Mouse (Mus musculus): ENCODE measurements at regions not wholly inside any gene's neighbourhood (a gene's known extent, or its start where the extent isn't known, plus 50 kb on each side); places are given as distances from the start of the nearest gene placed in this dataset.

DNA sequence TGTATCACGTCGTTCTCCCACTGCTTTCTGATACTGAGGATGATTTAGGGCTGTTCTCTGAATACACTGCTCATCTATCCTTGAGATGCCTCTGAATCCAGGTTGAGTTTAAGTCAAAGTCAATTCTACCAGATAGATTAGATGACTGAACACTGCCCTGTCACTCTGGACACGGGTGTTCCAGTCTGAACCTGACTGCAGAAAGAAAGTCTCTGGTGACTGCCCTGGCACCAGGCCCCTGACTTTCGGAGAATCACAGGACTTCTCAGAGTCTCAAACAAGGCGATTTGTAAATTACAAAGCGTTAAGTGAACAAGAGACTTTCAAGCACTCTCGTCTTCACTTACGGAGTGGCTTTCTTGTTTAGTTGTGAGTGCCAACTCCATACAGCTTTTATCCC lies 324.6 kb downstream of the Kcnrg start:
- no peaks in the 10 kb centered on the region for H3K27me3 ChIP-seq (ENCODE audit: low read depth, poor library complexity, severe bottlenecking)
- no peaks in the 10 kb centered on the region for H3K4me1 ChIP-seq
- H3K4me3 ChIP-seq, result no peak overlapping the region
- H3K9me3 ChIP-seq (replicated peaks), result no peaks in the 10 kb centered on the region
- WGBS, result 87% methylated on average over 8 of the region's 8 CpGs
- no peak overlapping the region for H3K27ac ChIP-seq
- no peak for DNase-seq (ENCODE audit: low spot score)
- H3K36me3 ChIP-seq, result no peaks in the 10 kb centered on the region

DNA sequence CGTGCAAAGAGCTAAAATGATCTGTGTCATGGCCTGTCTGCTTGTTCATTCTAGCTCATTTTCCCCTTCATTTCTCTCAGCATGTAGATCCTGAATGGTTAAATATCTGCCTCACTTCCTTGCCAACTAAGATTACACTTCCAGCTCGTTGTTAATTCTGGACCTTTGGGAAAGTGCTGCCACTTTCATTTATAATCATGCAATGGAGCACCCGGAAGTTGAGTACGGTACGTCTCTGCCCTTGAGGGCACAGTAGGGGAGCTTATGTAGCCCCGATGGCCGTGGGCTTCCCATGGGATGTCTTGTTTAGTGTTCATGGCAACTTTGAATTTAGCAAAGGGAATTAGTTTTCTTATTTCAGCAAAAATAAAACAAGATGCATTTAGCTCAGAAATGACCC lies 334.4 kb downstream of the Kcnrg start:
- WGBS, result 93% methylated on average over 7 of the region's 7 CpGs
- DNase-seq (ENCODE audit: low spot score), result no peak
- H3K27ac ChIP-seq, result no peak overlapping the region
- H3K27me3 ChIP-seq (ENCODE audit: low read depth, poor library complexity, severe bottlenecking), result no peaks in the 10 kb centered on the region
- H3K4me1 ChIP-seq, result no peaks in the 10 kb centered on the region
- H3K36me3 ChIP-seq, result no peaks in the 10 kb centered on the region
- H3K9me3 ChIP-seq (replicated peaks), result no peaks in the 10 kb centered on the region
- no peak overlapping the region for H3K4me3 ChIP-seq

DNA sequence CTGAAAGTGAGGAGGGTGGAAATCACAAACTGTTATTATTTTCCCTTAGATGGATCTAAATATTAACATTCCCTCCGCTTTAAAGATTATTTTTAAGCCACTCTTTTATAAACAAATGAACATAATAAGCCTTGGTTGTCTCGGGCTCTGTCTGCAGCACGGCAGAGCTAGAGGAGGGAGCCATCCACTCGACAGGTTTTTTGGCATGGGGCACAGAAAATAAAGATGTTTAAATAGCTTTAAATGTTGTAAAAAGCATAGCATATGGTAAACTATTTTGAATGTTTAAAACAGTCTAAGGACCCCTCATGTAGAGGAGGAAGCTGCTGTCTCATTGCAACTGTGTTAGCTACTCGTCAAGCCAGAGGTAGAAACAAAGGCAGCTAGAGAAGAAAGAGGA lies 338.4 kb downstream of the Kcnrg start:
- H3K27me3 ChIP-seq (ENCODE audit: low read depth, poor library complexity, severe bottlenecking), result no peaks in the 10 kb centered on the region
- H3K27ac ChIP-seq, result no peak overlapping the region
- no peaks in the 10 kb centered on the region for H3K36me3 ChIP-seq
- H3K9me3 ChIP-seq (replicated peaks), result no peaks in the 10 kb centered on the region
- peaks cover 22% of the 10 kb centered on the region for H3K4me1 ChIP-seq
- no peak for DNase-seq (ENCODE audit: low spot score)
- H3K4me3 ChIP-seq, result no peak overlapping the region
- 72% methylated on average over 5 of the region's 5 CpGs for WGBS

GRCm38 (mm10) chr14:61949446-61949845 lies 342.2 kb downstream of the Kcnrg start:
- DNase-seq (ENCODE audit: low spot score), result peak; percentile 37
- no peaks in the 10 kb centered on the region for H3K36me3 ChIP-seq
- H3K4me3 ChIP-seq, result no peak overlapping the region
- WGBS, result 49% methylated on average over 6 of the region's 6 CpGs
- H3K9me3 ChIP-seq (replicated peaks), result no peaks in the 10 kb centered on the region
- H3K27ac ChIP-seq, result peak overlapping the region; percentile 56; the same call in 1 of the 2 replicates
- H3K4me1 ChIP-seq, result peaks cover 22% of the 10 kb centered on the region
- no peaks in the 10 kb centered on the region for H3K27me3 ChIP-seq (ENCODE audit: low read depth, poor library complexity, severe bottlenecking)

DNA sequence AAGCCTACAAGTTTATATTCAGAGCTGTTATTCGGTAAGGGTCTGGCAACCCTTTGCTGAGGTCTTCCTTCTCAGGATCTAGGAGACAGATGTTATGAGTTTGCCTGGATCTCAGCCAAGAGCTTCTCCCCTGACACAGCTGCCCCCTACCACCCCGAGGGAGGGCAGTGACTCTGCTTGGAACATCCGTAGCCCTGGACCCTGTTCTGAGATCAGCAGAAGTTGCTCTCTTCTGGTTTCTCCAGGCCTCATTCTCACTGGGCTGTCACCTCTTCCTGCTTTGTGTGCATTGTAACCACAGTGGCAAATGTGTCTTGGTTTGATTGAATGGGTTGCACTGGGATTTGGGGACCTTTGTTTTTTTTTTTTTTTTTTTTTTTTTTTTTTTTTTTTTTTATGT lies 342.4 kb upstream of the Rnaseh2b start:
- H3K4me1 ChIP-seq, result peaks cover 22% of the 10 kb centered on the region
- no peaks in the 10 kb centered on the region for H3K27me3 ChIP-seq (ENCODE audit: low read depth, poor library complexity, severe bottlenecking)
- WGBS, result 75% methylated on average over 3 of the region's 3 CpGs
- peak overlapping the region; percentile 56; the same call in 1 of the 2 replicates for H3K27ac ChIP-seq
- no peaks in the 10 kb centered on the region for H3K36me3 ChIP-seq
- H3K9me3 ChIP-seq (replicated peaks), result no peaks in the 10 kb centered on the region
- H3K4me3 ChIP-seq, result no peak overlapping the region
- DNase-seq (ENCODE audit: low spot score), result no peak

DNA sequence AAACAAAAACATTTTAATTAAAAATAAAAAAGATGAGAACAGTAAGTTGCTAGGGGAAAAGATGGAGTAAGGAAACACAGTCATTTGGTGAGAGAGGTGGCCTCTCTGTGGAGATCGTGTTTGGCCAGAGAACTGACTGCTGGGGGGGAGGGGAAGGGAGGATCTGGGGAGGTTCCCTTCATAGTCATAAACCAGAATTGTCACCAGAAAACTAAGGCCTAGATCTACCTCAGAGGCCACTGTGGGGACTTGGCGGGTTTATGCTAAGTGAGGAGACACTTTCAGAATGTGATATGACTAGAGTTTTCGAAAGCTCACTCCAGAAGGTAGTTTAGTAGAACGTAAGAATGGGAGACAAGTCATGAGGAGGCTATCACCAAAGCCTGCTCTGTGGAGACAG lies 339.4 kb upstream of the Rnaseh2b start:
- no peak overlapping the region for H3K27ac ChIP-seq
- no peaks in the 10 kb centered on the region for H3K36me3 ChIP-seq
- no peaks in the 10 kb centered on the region for H3K27me3 ChIP-seq (ENCODE audit: low read depth, poor library complexity, severe bottlenecking)
- peaks cover 22% of the 10 kb centered on the region for H3K4me1 ChIP-seq
- DNase-seq (ENCODE audit: low spot score), result no peak
- no peaks in the 10 kb centered on the region for H3K9me3 ChIP-seq (replicated peaks)
- WGBS, result 82% methylated on average over 4 of the region's 4 CpGs
- H3K4me3 ChIP-seq, result no peak overlapping the region

- DNase-seq (ENCODE audit: low spot score), result no peak
- Histone ChIP-seq H3K27me3 (ENCODE audit: low read depth, poor library complexity, severe bottlenecking) (no peaks in the 10 kb centered on the region), H3K27ac (no peak overlapping the region), H3K4me1 (0 out of 2 replicates have a peak, but pooled peaks cover 3% of the 10 kb centered on the region), H3K9me3 (replicated peaks) (no peaks in the 10 kb centered on the region), H3K4me3 (no peak overlapping the region), H3K36me3 (no peaks in the 10 kb centered on the region)
Observed at GRCm38 (mm10) chr14:61955416-61955815, 337.0 kb upstream of the Rnaseh2b start.

DNA sequence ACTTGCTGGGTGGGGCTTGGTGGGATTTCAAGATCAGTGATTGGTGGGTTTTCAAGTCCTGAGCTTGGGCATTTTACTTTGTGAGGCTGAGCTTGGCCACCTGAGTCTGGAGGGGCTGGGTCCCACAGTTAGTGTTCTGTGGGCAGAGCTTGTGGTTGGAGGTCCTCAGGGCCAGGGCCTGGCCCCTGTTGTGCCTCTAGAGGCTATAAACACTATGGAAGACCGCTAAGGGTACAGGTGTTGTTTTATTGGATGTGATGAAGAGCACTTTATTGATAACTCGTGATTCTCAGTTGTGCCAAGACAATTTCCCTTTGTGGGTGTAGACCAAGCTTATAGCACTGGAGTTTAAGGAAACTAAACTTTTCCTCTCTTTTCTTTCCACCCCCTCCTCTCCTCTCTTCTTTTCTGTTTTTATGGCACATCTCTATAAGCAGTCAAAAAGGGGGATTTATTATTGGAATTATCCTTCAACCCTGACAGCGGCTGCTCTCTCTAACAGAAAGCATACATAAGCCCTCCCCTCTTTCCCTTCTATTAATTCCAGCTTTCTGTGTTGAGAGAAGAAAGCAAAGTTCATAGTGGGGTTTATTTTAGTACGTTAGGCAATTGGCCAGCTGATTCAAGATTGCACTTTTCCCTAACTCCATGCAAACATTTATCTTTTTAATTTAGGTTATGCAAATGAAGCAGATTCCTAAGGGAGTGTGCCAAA lies 332.0 kb upstream of the Rnaseh2b start:
- no peak for DNase-seq (ENCODE audit: low spot score)
- H3K27ac ChIP-seq, result no peak overlapping the region
- H3K27me3 ChIP-seq (ENCODE audit: low read depth, poor library complexity, severe bottlenecking), result no peaks in the 10 kb centered on the region
- no peak overlapping the region for H3K4me3 ChIP-seq
- H3K4me1 ChIP-seq, result no peaks in the 10 kb centered on the region
- H3K36me3 ChIP-seq, result no peaks in the 10 kb centered on the region
- H3K9me3 ChIP-seq (replicated peaks), result no peaks in the 10 kb centered on the region
- 73% methylated on average over 4 of the region's 4 CpGs for WGBS

- WGBS, result 96% methylated on average over 1 of the region's 1 CpGs
- DNase-seq (ENCODE audit: low spot score), result no peak
- Histone ChIP-seq H3K27ac (no peak overlapping the region), H3K27me3 (ENCODE audit: low read depth, poor library complexity, severe bottlenecking) (no peaks in the 10 kb centered on the region), H3K4me1 (peaks cover 8% of the 10 kb centered on the region; the same call in 1 of the 2 replicates), H3K36me3 (no peaks in the 10 kb centered on the region), H3K9me3 (replicated peaks) (no peaks in the 10 kb centered on the region), H3K4me3 (no peak overlapping the region)
Observed at GRCm38 (mm10) chr14:61968467-61968866, 323.9 kb upstream of the Rnaseh2b start.

DNA sequence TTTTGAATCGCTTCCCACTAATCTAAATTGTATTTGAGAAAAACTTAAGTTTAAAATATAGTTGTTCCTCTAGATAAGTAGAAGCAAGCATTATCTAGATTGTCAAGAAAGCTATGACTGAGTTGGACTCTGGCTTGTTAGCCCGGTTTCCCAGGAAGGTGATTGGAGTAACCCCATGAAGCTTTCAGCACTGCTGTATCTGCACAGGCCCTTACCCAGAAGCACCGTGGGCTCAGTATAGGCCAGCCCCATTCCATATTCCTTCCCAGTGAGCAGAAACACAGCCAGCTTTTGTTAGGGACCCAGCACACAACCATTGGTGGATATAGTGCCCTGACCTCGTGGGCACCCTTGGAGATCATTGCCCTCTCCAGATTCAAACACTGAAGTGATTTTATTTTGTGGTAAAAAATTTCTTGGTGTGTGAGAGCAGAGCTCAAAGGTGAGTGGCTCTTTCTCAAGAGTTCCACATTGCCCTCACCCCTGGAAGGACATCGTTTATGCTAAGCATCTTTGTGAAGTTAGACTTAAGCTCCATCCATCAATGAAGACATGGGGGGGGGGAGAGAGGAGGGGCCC lies 323.3 kb upstream of the Rnaseh2b start:
- no peak for DNase-seq (ENCODE audit: low spot score)
- peaks cover 8% of the 10 kb centered on the region; the same call in 1 of the 2 replicates for H3K4me1 ChIP-seq
- H3K9me3 ChIP-seq (replicated peaks), result no peaks in the 10 kb centered on the region
- 81% methylated on average over 5 of the region's 5 CpGs for WGBS
- H3K27me3 ChIP-seq (ENCODE audit: low read depth, poor library complexity, severe bottlenecking), result no peaks in the 10 kb centered on the region
- no peak overlapping the region for H3K4me3 ChIP-seq
- no peak overlapping the region for H3K27ac ChIP-seq
- no peaks in the 10 kb centered on the region for H3K36me3 ChIP-seq

DNA sequence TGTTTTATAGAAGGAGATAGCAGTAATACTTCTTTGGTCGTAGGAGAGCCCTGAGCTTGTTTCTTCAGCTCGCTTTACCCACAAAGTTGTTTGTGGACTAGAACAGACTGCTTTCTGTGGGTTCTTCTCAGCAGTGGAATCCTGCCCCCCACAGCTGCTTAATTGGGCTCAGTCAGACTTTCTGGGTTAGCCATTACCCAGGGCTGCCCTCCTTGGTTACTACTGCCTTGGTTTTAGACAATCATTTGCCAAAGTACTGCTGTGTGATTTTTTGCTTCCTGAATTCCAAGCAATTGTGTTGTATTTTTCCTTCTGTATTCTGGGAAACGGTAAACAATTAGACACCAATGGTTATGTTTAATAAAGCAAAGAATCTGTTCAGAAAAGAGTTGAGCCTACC lies 321.8 kb upstream of the Rnaseh2b start:
- no peaks in the 10 kb centered on the region for H3K9me3 ChIP-seq (replicated peaks)
- H3K27me3 ChIP-seq (ENCODE audit: low read depth, poor library complexity, severe bottlenecking), result no peaks in the 10 kb centered on the region
- H3K36me3 ChIP-seq, result no peaks in the 10 kb centered on the region
- H3K4me1 ChIP-seq, result peaks cover 8% of the 10 kb centered on the region; the same call in 1 of the 2 replicates
- no peak overlapping the region for H3K27ac ChIP-seq
- H3K4me3 ChIP-seq, result no peak overlapping the region
- no peak for DNase-seq (ENCODE audit: low spot score)
- WGBS, result 88% methylated on average over 3 of the region's 3 CpGs

- H3K4me1 ChIP-seq, result peaks cover 8% of the 10 kb centered on the region; the same call in 1 of the 2 replicates
- no peak overlapping the region for H3K27ac ChIP-seq
- 81% methylated on average over 14 of the region's 14 CpGs for WGBS
- no peaks in the 10 kb centered on the region for H3K36me3 ChIP-seq
- DNase-seq (ENCODE audit: low spot score), result no peak
- H3K4me3 ChIP-seq, result no peak overlapping the region
- H3K27me3 ChIP-seq (ENCODE audit: low read depth, poor library complexity, severe bottlenecking), result no peaks in the 10 kb centered on the region
- no peaks in the 10 kb centered on the region for H3K9me3 ChIP-seq (replicated peaks)
Observed at GRCm38 (mm10) chr14:61971100-61972088, 321.0 kb upstream of the Rnaseh2b start.

DNA sequence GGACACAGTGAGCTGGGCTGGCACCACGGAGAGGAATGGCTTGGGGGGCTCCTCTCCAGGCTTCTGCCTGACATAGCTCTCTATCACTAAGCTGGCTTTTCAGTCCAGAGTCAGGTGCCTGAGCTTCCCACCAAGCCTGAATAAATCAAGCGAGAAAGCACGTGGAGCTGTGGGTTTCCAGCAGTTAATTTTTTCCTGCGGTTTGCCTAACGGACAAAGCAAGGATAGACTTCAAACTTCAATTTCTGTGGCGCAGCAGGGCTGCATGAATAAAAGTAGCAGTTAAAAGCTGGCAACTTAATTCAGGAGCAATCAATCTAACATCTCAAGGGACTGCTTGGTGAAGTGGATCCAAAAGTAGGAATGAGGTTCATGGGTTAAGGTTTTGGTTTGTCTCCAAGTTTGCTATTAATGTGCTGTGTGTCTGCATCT lies 317.1 kb upstream of the Rnaseh2b start:
- WGBS, result 75% methylated on average over 6 of the region's 6 CpGs
- Histone ChIP-seq H3K9me3 (replicated peaks) (no peaks in the 10 kb centered on the region), H3K27me3 (ENCODE audit: low read depth, poor library complexity, severe bottlenecking) (no peaks in the 10 kb centered on the region), H3K4me3 (no peak overlapping the region), H3K36me3 (no peaks in the 10 kb centered on the region), H3K27ac (no peak overlapping the region), H3K4me1 (peaks cover 8% of the 10 kb centered on the region; the same call in 1 of the 2 replicates)
- no peak for DNase-seq (ENCODE audit: low spot score)

Data from limb, embryonic 10.5 days (tissue).